ENCODE assay signal across 26 mouse cellular contexts in genomic region chr4:48529559-48529958, GRCm38 (mm10). TPM values are rescaled to one million over a fixed set of nuclear protein-coding genes. Genes with fewer than 3 reads are reported as not detected.
DNase-seq lines count a peak whose midpoint lies in the region; ATAC-seq and TF ChIP-seq lines count a peak whose summit lies in the region.
"Had no signal": no experiment of that assay in that cellular context is flagged by ENCODE, and none has a peak within 500 bp of the region (broad histone marks: within the 10 kb centered on the region; RNA-seq: fewer than 3 reads in every experiment).

No protein-coding gene starts in this region.

- DNase-seq in 3134 (ENCODE audit: extremely low read depth, insufficient read length, low spot score) (peak; percentile 35), 3T3-L1 (ENCODE audit: low read depth, low spot score) (peak; percentile 53), 416B (ENCODE audit: low read depth) (peak; percentile 13), Patski (ENCODE audit: low read depth, low spot score) (no peak)
- DNase-seq in cerebellum, adult 18-20 months = no peak
- DNase-seq in hindbrain, embryonic 10.5 days (ENCODE audit: low spot score) = no peak
- no peak for DNase-seq in gastrocnemius, postnatal 36 days
- DNase-seq: adrenal gland, adult 2 months; adrenal gland, adult 8-10 months; adrenal gland, postnatal 10 days; adrenal gland, postnatal 14 days; adrenal gland, postnatal 25 days; adrenal gland, postnatal 36 days; B cell, adult 2 months; cerebellum, adult 11 months; cerebellum, adult 11-12 months; cerebellum, adult 2 months; cerebellum, adult 8-10 months; cerebellum, adult 9-10 months; cerebellum, adult 9-11 months had no signal

- intact Hi-C loops in gastrocnemius, postnatal 36 days (cut with DNase I) = no loop called here

- 91% methylated on average over 1 of the region's 1 CpGs for WGBS in heart, embryonic 11.5 days (ENCODE audit: insufficient replicate concordance)
- WGBS in hindbrain, embryonic 10.5 days = 86% methylated on average over 1 of the region's 1 CpGs

- ATAC-seq in Patski = peak; percentile 51
- ATAC-seq in heart, embryonic 11.5 days (replicated peaks; ENCODE audit: insufficient number of reproducible peaks, low FRiP score, low TSS enrichment) = no peak
- ATAC-seq: activated CD4-positive, CD25-positive, alpha-beta regulatory T cell, adult 4 months; CD4-positive, CD25-positive, alpha-beta regulatory T cell, adult 4 months had no signal

- no peaks in the 10 kb centered on the region for H3K9me3 ChIP-seq in heart, embryonic 11.5 days (replicated peaks; ENCODE audit: control insufficient read depth, low read length)
- H3K9me3 ChIP-seq in hindbrain, embryonic 10.5 days = peaks cover 7% of the 10 kb centered on the region; the same call in 1 of the 2 replicates
- H3K9me3 ChIP-seq: G1E had no signal

- H3K27ac ChIP-seq in heart, embryonic 11.5 days (ENCODE audit: low read depth, low read length) = no peak overlapping the region
- H3K27ac ChIP-seq in hindbrain, embryonic 10.5 days = no peak overlapping the region

- CTCF ChIA-PET in Patski (lab: Charles Lee) = no interaction called here

- H3K36me3 ChIP-seq in heart, embryonic 11.5 days (ENCODE audit: control insufficient read depth, insufficient read depth, low read length) = no peaks in the 10 kb centered on the region
- no peaks in the 10 kb centered on the region for H3K36me3 ChIP-seq in hindbrain, embryonic 10.5 days
- H3K36me3 ChIP-seq: G1E had no signal

- POLR2A ChIA-PET in Patski (lab: Charles Lee) = no interaction called here

- H3K27me3 ChIP-seq in Patski = no peaks in the 10 kb centered on the region
- H3K27me3 ChIP-seq in heart, embryonic 11.5 days (ENCODE audit: control insufficient read depth, insufficient read depth, low read length) = no peaks in the 10 kb centered on the region
- no peaks in the 10 kb centered on the region for H3K27me3 ChIP-seq in hindbrain, embryonic 10.5 days (ENCODE audit: insufficient read depth, poor library complexity, severe bottlenecking)
- H3K27me3 ChIP-seq: CH12.LX had no signal

- no peak overlapping the region for H3K9ac ChIP-seq in heart, embryonic 11.5 days (ENCODE audit: low read depth, low read length)

- no peaks in the 10 kb centered on the region for H3K4me1 ChIP-seq in heart, embryonic 11.5 days (ENCODE audit: control insufficient read depth, insufficient read depth, low read length)
- H3K4me1 ChIP-seq in hindbrain, embryonic 10.5 days (replicated peaks) = no peaks in the 10 kb centered on the region

- no peak overlapping the region for H3K4me2 ChIP-seq in heart, embryonic 11.5 days

- no peak overlapping the region for H3K4me3 ChIP-seq in heart, embryonic 11.5 days (ENCODE audit: low read depth, low read length)
- no peak overlapping the region for H3K4me3 ChIP-seq in hindbrain, embryonic 10.5 days

- TF ChIP-seq CTCF in Patski (IDR thresholded peaks at IDR 0.05) = no peak

- in situ Hi-C loops in Patski (cut with MboI; ENCODE audit: low pct_unique_long_range_greater_than_20kb) = no loop called here

RNA-seq across cellular contexts. Expression of gene Msantd3, which starts 10.2 kb away (rescaled TPM):
- polyA plus RNA-seq in Patski (2021) = 28.5 TPM
- polyA plus RNA-seq in heart, embryonic 11.5 days (2014; fragmentation: Nextera tagmentation; extraction: Ambion mirVana) = 26.7 and 30.3 TPM in 2 replicates
- 59.6 and 63.2 TPM in 2 replicates for polyA plus RNA-seq in hindbrain, embryonic 10.5 days (2016; fragmentation: Nextera tagmentation; extraction: Ambion mirVana)
- total RNA-seq in gastrocnemius, postnatal 36 days (2021) = 10 to 100 TPM; 14.6 to 16.3 TPM
- total RNA-seq: CH12.LX, MEL had no signal
- polyA plus RNA-seq: activated CD4-positive, CD25-positive, alpha-beta regulatory T cell, adult 4 months; CD4-positive, CD25-positive, alpha-beta regulatory T cell, adult 4 months; G1E had no signal

RNA-seq across cellular contexts. Expression of gene Tmeff1, which starts 55.4 kb away (rescaled TPM):
- polyA plus RNA-seq in Patski (2021) = 10.6 TPM
- 51.2 and 60.7 TPM in 2 replicates for polyA plus RNA-seq in heart, embryonic 11.5 days (2014; fragmentation: Nextera tagmentation; extraction: Ambion mirVana)
- 118 and 175 TPM in 2 replicates for polyA plus RNA-seq in hindbrain, embryonic 10.5 days (2016; fragmentation: Nextera tagmentation; extraction: Ambion mirVana)
- 1 to 10 TPM in 1 of 2 experiments, under 1 TPM in 1; 0.57 to 1.2 TPM for total RNA-seq in gastrocnemius, postnatal 36 days (2021)
- total RNA-seq: G1E, MEL had no signal
- polyA plus RNA-seq: activated CD4-positive, CD25-positive, alpha-beta regulatory T cell, adult 4 months; G1E had no signal

RNA-seq across cellular contexts. Expression of gene Tex10, which starts 56.3 kb away (rescaled TPM):
- polyA plus RNA-seq in Patski (2021) = 21.6 TPM
- 51.6 and 52.8 TPM in 2 replicates for polyA plus RNA-seq in heart, embryonic 11.5 days (2014; fragmentation: Nextera tagmentation; extraction: Ambion mirVana)
- 59.3 and 70.6 TPM in 2 replicates for polyA plus RNA-seq in hindbrain, embryonic 10.5 days (2016; fragmentation: Nextera tagmentation; extraction: Ambion mirVana)
- 10 to 100 TPM in 1 of 2 experiments, 1 to 10 TPM in 1; 9.1 to 12.8 TPM for total RNA-seq in gastrocnemius, postnatal 36 days (2021)

Comparison
In these comparisons a context has a peak if more than half of its experiments do, and no peak if none do; other contexts are left out.
1. DNase-seq: peak in 3134 (single experiment), 3T3-L1 (single experiment) and 416B (single experiment); none in Patski (single experiment), cerebellum, adult 18-20 months (0 of 2), hindbrain, embryonic 10.5 days (single experiment) and gastrocnemius, postnatal 36 days (0 of 2).